Mouse (Mus musculus) limb, embryonic 15.5 days (tissue): ENCODE data around the gene B230307C23Rik. TPM values are rescaled to one million over a fixed set of nuclear protein-coding genes. Genes with fewer than 3 reads are reported as not detected.
"Not testable (repeated sequence)": the region's sequence is repeated elsewhere in the genome, so short reads cannot be mapped to it uniquely, and the experiment has no call there.

ENCODE experiments used
- ATAC-seq: fragments of 200-750 bp; cut with Nextera tagmentation; 2 replicates; pipeline ENCODE4 v1.8.0; 2017; ENCODE audit warnings: low read depth, moderate TSS enrichment; ENCODE audit not compliant: insufficient number of reproducible peaks, low FRiP score, low TSS enrichment
- H3K27ac ChIP-seq: fragments of 300-500 bp; sonication (generic); 2 replicates; pipeline ENCODE4 v1.5.1; 2015; ENCODE audit warnings: moderate library complexity, mild to moderate bottlenecking, inconsistent platforms
- H3K27me3 ChIP-seq: fragments of 300-500 bp; sonication (generic); 2 replicates; pipeline ENCODE4 v1.6.1; 2015; ENCODE audit warnings: inconsistent platforms
- H3K36me3 ChIP-seq: fragments of 300-500 bp; sonication (generic); 2 replicates; pipeline ENCODE4 v1.6.1; 2015; ENCODE audit warnings: inconsistent platforms
- H3K4me1 ChIP-seq: fragments of 300-500 bp; sonication (generic); 2 replicates; pipeline ENCODE4 v1.6.1; 2015; ENCODE audit warnings: inconsistent platforms
- H3K4me2 ChIP-seq: fragments of 300-500 bp; sonication (generic); 2 replicates; pipeline ENCODE4 v1.6.1; 2015; ENCODE audit warnings: mild to moderate bottlenecking, inconsistent platforms
- H3K4me3 ChIP-seq: fragments of 300-500 bp; sonication (generic); 2 replicates; pipeline ENCODE4 v1.5.1; 2015; ENCODE audit warnings: mild to moderate bottlenecking, inconsistent platforms
- H3K9ac ChIP-seq: fragments of 300-500 bp; sonication (generic); 2 replicates; pipeline ENCODE4 v1.6.1; 2015; ENCODE audit warnings: inconsistent platforms
- H3K9me3 ChIP-seq: fragments of 300-500 bp; sonication (generic); 2 replicates; pipeline ENCODE4 v1.6.1; 2016; ENCODE audit warnings: inconsistent platforms
- WGBS: fragments of 180-500 bp; shearing (Covaris S2); methylation state at CpG from one replicate; pipeline ENCODE4 v1.1.7; 2015; 5-methylcytosine and 5-hydroxymethylcytosine counted together
- polyA plus RNA-seq: library from polyadenylated mRNA; unstranded; fragments of >200 nt; fragmentation: Nextera tagmentation; extraction: Ambion mirVana; gene quantifications from 2 replicates; pipeline ENCODE4 v1.2.1, GENCODE M21; 2015

The B230307C23Rik gene
- polyA plus RNA-seq, 1 experiment from 2014 or later, result 32.7 TPM

- no peak for ATAC-seq
Observed at GRCm38 (mm10) chr16:98022657-98023345, 25.7 kb downstream of the B230307C23Rik start.

GRCm38 (mm10) chr16:98026186-98026585 is 29.1 kb downstream of the B230307C23Rik start:
- H3K4me1 ChIP-seq, H3K9me3 ChIP-seq, H3K4me3 ChIP-seq, H3K4me2 ChIP-seq, H3K9ac ChIP-seq, H3K27ac ChIP-seq, ATAC-seq, H3K27me3 ChIP-seq: not testable (repeated sequence)
- 83% methylated on average over 8 of the region's 8 CpGs for WGBS
- peaks cover 12% of the 10 kb centered on the region for H3K36me3 ChIP-seq

More at GRCm38 (mm10) chr16:98022657-98023345, 25.7 kb downstream of the B230307C23Rik start:
- 82% methylated on average over 2 of the region's 2 CpGs for WGBS
- Histone ChIP-seq H3K36me3 (peaks cover 24% of the 10 kb centered on the region), H3K9me3 (peaks cover 12% of the 10 kb centered on the region; the same call in 1 of the 2 replicates), H3K27ac (no peak overlapping the region), H3K9ac (no peak overlapping the region), H3K4me3 (no peak overlapping the region), H3K27me3 (no peaks in the 10 kb centered on the region), H3K4me2 (no peak overlapping the region), H3K4me1 (no peaks in the 10 kb centered on the region)

GRCm38 (mm10) chr16:98034971-98035370 is 37.9 kb downstream of the B230307C23Rik start:
- WGBS, result 99% methylated on average over 2 of the region's 2 CpGs
- H3K27me3 ChIP-seq, ATAC-seq, H3K9me3 ChIP-seq, H3K4me3 ChIP-seq, H3K27ac ChIP-seq, H3K9ac ChIP-seq, H3K4me2 ChIP-seq, H3K36me3 ChIP-seq, H3K4me1 ChIP-seq: not testable (repeated sequence)

- 81% methylated on average over 2 of the region's 2 CpGs for WGBS
- H3K27me3 ChIP-seq, result no peaks in the 10 kb centered on the region
- H3K9ac ChIP-seq, result no peak overlapping the region
- no peak overlapping the region for H3K4me3 ChIP-seq
- H3K9me3 ChIP-seq, result no peaks in the 10 kb centered on the region; the same call in 1 of the 2 replicates
- ATAC-seq, result no peak
- no peak overlapping the region for H3K4me2 ChIP-seq
- no peak overlapping the region for H3K27ac ChIP-seq
- H3K4me1 ChIP-seq, result no peaks in the 10 kb centered on the region
- H3K36me3 ChIP-seq, result peaks cover 3% of the 10 kb centered on the region; the same call in 1 of the 2 replicates
Observed at GRCm38 (mm10) chr16:98041676-98042075, 44.6 kb downstream of the B230307C23Rik start.

- not testable (repeated sequence) for H3K27ac ChIP-seq, H3K36me3 ChIP-seq, H3K27me3 ChIP-seq, H3K4me3 ChIP-seq, H3K9ac ChIP-seq, H3K9me3 ChIP-seq, ATAC-seq, H3K4me2 ChIP-seq
- 87% methylated on average over 3 of the region's 3 CpGs for whole genome bisulfite sequencing
- peaks cover 11% of the 10 kb centered on the region; the same call in 1 of the 2 replicates for H3K4me1 ChIP-seq
Observed at GRCm38 (mm10) chr16:98079382-98079781, 82.3 kb downstream of the B230307C23Rik start.

- Histone ChIP-seq H3K4me2 (peak overlapping the region; percentile 71), H3K4me3 (peak overlapping the region; percentile 78), H3K9ac (peak overlapping the region; percentile 62; the same call in 1 of the 2 replicates), H3K4me1 (peaks cover 11% of the 10 kb centered on the region; the same call in 1 of the 2 replicates)
- H3K9me3 ChIP-seq, H3K36me3 ChIP-seq, H3K27me3 ChIP-seq, H3K27ac ChIP-seq, ATAC-seq: not testable (repeated sequence)
- 89% methylated on average over 1 of the region's 1 CpGs for WGBS
Observed at GRCm38 (mm10) chr16:98081140-98081539, 84.0 kb downstream of the B230307C23Rik start.

Other genes with a start within 250 kb of the B230307C23Rik start
- 23.2 and 26.0 TPM in 2 replicates for gene Ripk4, start 233.5 kb upstream of the B230307C23Rik start, polyA plus RNA-seq
- gene Prdm15, start 145.5 kb upstream of the B230307C23Rik start, polyA plus RNA-seq, result 9.0 and 10.2 TPM in 2 replicates
- gene C2cd2, start 34.7 kb upstream of the B230307C23Rik start, polyA plus RNA-seq, result 23.8 and 25.3 TPM in 2 replicates
- 13.2 and 14.5 TPM in 2 replicates for gene Zbtb21, start 34.7 kb upstream of the B230307C23Rik start, polyA plus RNA-seq
- gene A630089N07Rik, start 85.1 kb downstream of the B230307C23Rik start, polyA plus RNA-seq, result 15.9 and 18.1 TPM in 2 replicates